Mouse (Mus musculus) stomach, postnatal 0 days (tissue): ENCODE measurements around the gene Wfdc3. TPM values are rescaled to one million over a fixed set of nuclear protein-coding genes. Genes with fewer than 3 reads are reported as not detected.

Source experiments
- ATAC-seq: fragments of 200-750 bp; cut with Nextera tagmentation; 2 replicates; pipeline ENCODE4 v1.8.0; 2017; ENCODE audit not compliant: low FRiP score, low TSS enrichment
- DNase-seq: peaks from one replicate; pipeline ENCODE4 v3.0.0-alpha.2; 2016; ENCODE audit warnings: low spot score
- H3K27ac ChIP-seq: fragments of 300-500 bp; sonication (generic); replicated peaks from 2 replicates; pipeline ENCODE4 v1.5.1; 2014; ENCODE audit warnings: mild to moderate bottlenecking, control low read depth
- H3K27me3 ChIP-seq: fragments of 300-500 bp; sonication (generic); 2 replicates; pipeline ENCODE4 v1.6.1; 2014; ENCODE audit warnings: low read length; ENCODE audit not compliant: control insufficient read depth, insufficient read depth
- H3K36me3 ChIP-seq: fragments of 300-500 bp; sonication (generic); 2 replicates; pipeline ENCODE4 v1.6.1; 2014; ENCODE audit warnings: low read length, mixed read lengths; ENCODE audit not compliant: control insufficient read depth, insufficient read depth
- H3K4me1 ChIP-seq: fragments of 300-500 bp; sonication (generic); replicated peaks from 2 replicates; pipeline ENCODE4 v1.6.1; 2014; ENCODE audit warnings: antibody characterized with exemption; ENCODE audit not compliant: control insufficient read depth, insufficient read depth
- H3K4me2 ChIP-seq: fragments of 300-500 bp; sonication (generic); replicated peaks from 2 replicates; pipeline ENCODE4 v1.6.1; 2014; ENCODE audit warnings: low read depth, mild to moderate bottlenecking, control low read depth, moderate library complexity
- H3K4me3 ChIP-seq: fragments of 300-500 bp; sonication (generic); 2 replicates; pipeline ENCODE4 v1.5.1; 2014; ENCODE audit warnings: low read depth, low read length, control low read depth
- H3K9ac ChIP-seq: fragments of 300-500 bp; sonication (generic); 2 replicates; pipeline ENCODE4 v1.6.1; 2014; ENCODE audit warnings: mild to moderate bottlenecking, low read length, control low read depth, mixed read lengths
- H3K9me3 ChIP-seq: fragments of 300-500 bp; sonication (generic); 2 replicates; pipeline ENCODE4 v1.6.1; 2016; ENCODE audit warnings: low read length; ENCODE audit not compliant: control insufficient read depth
- CTCF ChIP-seq: IDR thresholded peaks from 2 replicates; pipeline ENCODE4 v1.5.1; 2016; ENCODE audit warnings: antibody characterized with exemption, low read depth, mild to moderate bottlenecking, moderate library complexity
- EP300 ChIP-seq: optimal IDR thresholded peaks from 2 replicates; pipeline ENCODE3; 2016; ENCODE audit warnings: antibody characterized with exemption
- WGBS: fragments of 180-500 bp; shearing (Covaris S2); extraction: QIAGEN DNeasy Blood & Tissue Kit; methylation state at CpG from one replicate; pipeline ENCODE4 v1.1.7; 2014; 5-methylcytosine and 5-hydroxymethylcytosine counted together
- polyA plus RNA-seq: library from polyadenylated mRNA; unstranded; fragments of >200 nt; fragmentation: Nextera tagmentation; extraction: Ambion mirVana; gene quantifications from 2 replicates; pipeline ENCODE4 v1.2.1, GENCODE M21; 2015

Wfdc3 gene
- polyA plus RNA-seq, 1 experiment from 2014 or later = 1.4 TPM

- Histone ChIP-seq H3K9me3 (no peaks in the 10 kb centered on the region), H3K4me1 (no peaks in the 10 kb centered on the region), H3K27me3 (no peaks in the 10 kb centered on the region), H3K4me3 (no peak overlapping the region), H3K36me3 (peaks cover 17% of the 10 kb centered on the region), H3K27ac (no peak overlapping the region), H3K4me2 (no peak overlapping the region), H3K9ac (no peak overlapping the region)
- DNase-seq (no peak), ATAC-seq (no peak)
- 87% methylated on average over 18 of the region's 18 CpGs for WGBS
- TF ChIP-seq EP300 (no peak), CTCF (no peak)
Observed at GRCm38 (mm10) chr2:164791841-164792261, 46.1 kb upstream of the Wfdc3 start.

DNA sequence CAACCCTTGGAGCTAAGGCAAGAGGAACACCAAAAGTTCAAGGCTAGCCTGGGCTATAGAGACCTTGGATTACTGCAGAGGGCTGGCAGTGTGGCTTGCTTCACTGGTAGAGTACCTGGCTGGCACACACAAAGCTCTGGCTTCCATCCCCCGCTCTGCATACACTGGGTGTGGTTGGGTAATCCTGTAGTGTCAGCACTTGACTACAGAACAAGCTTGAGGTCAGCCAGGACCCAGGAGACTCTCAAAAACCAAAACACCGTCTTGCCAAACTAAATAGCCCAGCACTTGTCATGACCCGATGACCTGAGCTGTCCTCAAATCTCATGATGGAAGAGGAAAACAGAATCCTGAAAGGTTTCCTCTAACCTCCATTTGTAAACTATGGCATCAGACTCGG is 44.7 kb upstream of the Wfdc3 start:
- no peak overlapping the region for H3K4me2 ChIP-seq
- TF ChIP-seq CTCF = no peak
- no peak for TF ChIP-seq EP300
- no peak overlapping the region for H3K27ac ChIP-seq
- DNase-seq = no peak
- H3K9me3 ChIP-seq = no peaks in the 10 kb centered on the region
- no peaks in the 10 kb centered on the region for H3K4me1 ChIP-seq
- WGBS = 54% methylated on average over 4 of the region's 4 CpGs
- H3K4me3 ChIP-seq = no peak overlapping the region
- H3K27me3 ChIP-seq = no peaks in the 10 kb centered on the region
- no peak overlapping the region for H3K9ac ChIP-seq
- no peak for ATAC-seq
- peaks cover 17% of the 10 kb centered on the region for H3K36me3 ChIP-seq

DNA sequence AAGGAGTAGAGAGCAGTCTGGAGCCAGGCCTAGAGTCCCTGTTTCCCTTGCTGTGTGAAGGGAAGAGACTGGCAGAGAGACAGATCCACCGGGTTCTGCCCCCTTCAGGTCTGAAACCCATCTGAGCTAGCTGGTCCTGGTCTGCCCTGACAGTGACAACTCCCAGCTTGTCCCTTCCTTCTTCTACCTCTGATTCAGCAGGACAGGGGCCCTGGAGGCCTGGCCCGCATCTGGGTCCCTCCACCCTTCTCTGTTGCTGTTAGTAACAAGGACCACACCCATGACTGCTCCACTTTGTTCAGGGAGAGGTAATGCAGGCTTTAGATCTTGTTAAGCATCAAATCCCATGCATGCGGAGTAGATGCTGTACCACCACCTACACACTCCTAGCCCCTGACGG is 42.7 kb upstream of the Wfdc3 start:
- Histone ChIP-seq H3K4me1 (0 out of 2 replicates have a peak, but pooled peaks cover 3% of the 10 kb centered on the region), H3K27ac (no peak overlapping the region), H3K9me3 (no peaks in the 10 kb centered on the region), H3K4me3 (no peak overlapping the region), H3K4me2 (no peak overlapping the region), H3K27me3 (no peaks in the 10 kb centered on the region), H3K36me3 (peaks cover 14% of the 10 kb centered on the region), H3K9ac (no peak overlapping the region)
- 51% methylated on average over 4 of the region's 4 CpGs for WGBS
- ATAC-seq (no peak), DNase-seq (no peak)
- no peak for TF ChIP-seq CTCF
- no peak for TF ChIP-seq EP300

DNA sequence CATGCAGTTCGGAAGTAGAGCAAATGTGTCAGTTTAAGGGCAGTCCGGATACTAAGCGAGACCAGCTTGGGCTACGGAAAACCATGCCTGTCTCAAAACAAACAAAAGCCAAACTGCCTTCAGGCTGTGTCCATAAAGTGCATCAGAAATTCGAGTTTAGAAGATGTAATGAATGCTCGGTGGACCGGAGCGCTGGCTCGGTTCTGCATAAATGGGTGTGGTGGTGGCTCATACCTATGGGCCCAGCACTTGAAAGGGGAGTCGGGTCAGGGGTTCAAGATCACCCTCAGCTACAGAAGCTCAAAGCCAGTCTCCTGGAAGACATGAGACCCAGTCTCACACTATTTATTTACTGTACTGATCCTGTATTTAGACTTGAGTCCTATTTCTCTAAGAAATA is 42.0 kb upstream of the Wfdc3 start:
- TF ChIP-seq EP300 = no peak
- TF ChIP-seq CTCF = no peak
- ATAC-seq = no peak
- 73% methylated on average over 10 of the region's 10 CpGs for WGBS

GRCm38 (mm10) chr2:164787032-164787431 is 41.3 kb upstream of the Wfdc3 start:
- no peak for TF ChIP-seq EP300
- no peak for TF ChIP-seq CTCF
- Histone ChIP-seq H3K36me3 (peaks cover 4% of the 10 kb centered on the region), H3K4me1 (0 out of 2 replicates have a peak, but pooled peaks cover 3% of the 10 kb centered on the region), H3K4me3 (peak overlapping the region; percentile 74; the same call in 1 of the 2 replicates), H3K27ac (0 out of 2 replicates have a peak overlapping the region, but pooled peaks have one; percentile 18), H3K9ac (no peak overlapping the region), H3K9me3 (no peaks in the 10 kb centered on the region), H3K4me2 (peak overlapping the region; percentile 90), H3K27me3 (no peaks in the 10 kb centered on the region)
- DNase-seq (no peak), ATAC-seq (no peak)
- WGBS = 73% methylated on average over 3 of the region's 3 CpGs

More for the DNA sequence above, 42.0 kb upstream of the Wfdc3 start:
- H3K4me1 ChIP-seq = 0 out of 2 replicates have a peak, but pooled peaks cover 3% of the 10 kb centered on the region
- no peak overlapping the region for H3K4me3 ChIP-seq
- no peaks in the 10 kb centered on the region for H3K9me3 ChIP-seq
- no peak for DNase-seq
- H3K36me3 ChIP-seq = peaks cover 11% of the 10 kb centered on the region
- no peak overlapping the region for H3K27ac ChIP-seq
- H3K27me3 ChIP-seq = no peaks in the 10 kb centered on the region
- H3K4me2 ChIP-seq = no peak overlapping the region
- H3K9ac ChIP-seq = no peak overlapping the region

- Histone ChIP-seq H3K9ac (peak overlapping the region; percentile 79), H3K36me3 (no peaks in the 10 kb centered on the region; the same call in 1 of the 2 replicates), H3K4me1 (0 out of 2 replicates have a peak, but pooled peaks cover 3% of the 10 kb centered on the region), H3K27ac (peak overlapping the region; percentile 95), H3K9me3 (no peaks in the 10 kb centered on the region), H3K27me3 (no peaks in the 10 kb centered on the region), H3K4me3 (peak overlapping the region; percentile 74), H3K4me2 (peak overlapping the region; percentile 90)
- TF ChIP-seq EP300 (no peak), CTCF (no peak)
- DNase-seq (peak; percentile 38), ATAC-seq (peak; percentile 18)
- 9% methylated on average over 15 of the region's 15 CpGs for WGBS
Observed at GRCm38 (mm10) chr2:164786388-164786885, 40.7 kb upstream of the Wfdc3 start.
